Mouse (Mus musculus): ENCODE measurements around the gene Hip1r. TPM values are rescaled to one million over a fixed set of nuclear protein-coding genes. Genes with fewer than 3 reads are reported as not detected.

Hip1r gene
- total and polyA plus RNA-seq, 3 experiments = 16.6 to 31.6 TPM; not detected in 1

GRCm38 (mm10) chr5:123975668-123976180 is 2.3 kb downstream of the Hip1r start:
- Histone ChIP-seq H3K79me2 (ENCODE audit: control insufficient read depth, insufficient read depth, low read length, poor library complexity) (peaks cover 10% of the 10 kb centered on the region), H3K9me3 (replicated peaks; ENCODE audit: insufficient read depth, low read length) (no peaks in the 10 kb centered on the region), H3K27ac (ENCODE audit: control insufficient read depth, low read depth, low read length) (no peak overlapping the region), H3K4me3 (ENCODE audit: control insufficient read depth in 1 of 2, insufficient read depth in 1 of 2, low read depth in 2 of 2, low read length in 2 of 2) (no peak overlapping the region), H3K4me1 (ENCODE audit: control insufficient read depth in 1 of 2, insufficient read depth in 2 of 2, low read length in 2 of 2) (peaks cover 0 to 6% of the 10 kb centered on the region in 2 experiments; a peak in 2 of 4 replicates), H3K36me3 (ENCODE audit: control insufficient read depth in 1 of 2, insufficient read depth in 2 of 2, low read length in 2 of 2) (no peaks in the 10 kb centered on the region; a peak in 1 of 4 replicates), H3K27me3 (ENCODE audit: control insufficient read depth in 1 of 2, insufficient read depth in 2 of 2, low read length in 2 of 2) (no peaks in the 10 kb centered on the region), H3K9ac (ENCODE audit: control insufficient read depth, low read depth, low read length, poor library complexity, severe bottlenecking) (no peak overlapping the region)
- no peak for DNase-seq (ENCODE audit: low read depth, low spot score)
- TF ChIP-seq MAZ (IDR thresholded peaks at IDR 0.05; ENCODE audit: low read depth, low read length) (no peak), MXI1 (IDR thresholded peaks at IDR 0.05; ENCODE audit: low read depth, low read length) (no peak), MEF2A (IDR thresholded peaks at IDR 0.05; ENCODE audit: extremely low read depth, insufficient replicate concordance, low read depth, low read length, poor library complexity, severe bottlenecking) (no peak), TBP (IDR thresholded peaks at IDR 0.05; ENCODE audit: low read depth, low read length) (no peak), ELF1 (IDR thresholded peaks at IDR 0.05; ENCODE audit: low read depth, low read length) (no peak), SMC3 (IDR thresholded peaks at IDR 0.05; ENCODE audit: low read depth, low read length) (no peak)

GRCm38 (mm10) chr5:123977231-123977630 is 3.8 kb downstream of the Hip1r start:
- no peak overlapping the region for H3K4me3 ChIP-seq (ENCODE audit: control insufficient read depth in 1 of 2, insufficient read depth in 1 of 2, low read depth in 2 of 2, low read length in 2 of 2)
- no peak overlapping the region for H3K27ac ChIP-seq (ENCODE audit: control insufficient read depth, low read depth, low read length)
- H3K36me3 ChIP-seq (ENCODE audit: control insufficient read depth in 1 of 2, insufficient read depth in 2 of 2, low read length in 2 of 2) = no peaks in the 10 kb centered on the region; a peak in 1 of 4 replicates
- DNase-seq (ENCODE audit: low read depth, low spot score) = no peak
- no peak overlapping the region for H3K9ac ChIP-seq (ENCODE audit: control insufficient read depth, low read depth, low read length, poor library complexity, severe bottlenecking)
- no peaks in the 10 kb centered on the region for H3K9me3 ChIP-seq (replicated peaks; ENCODE audit: insufficient read depth, low read length)
- H3K4me1 ChIP-seq (ENCODE audit: control insufficient read depth in 1 of 2, insufficient read depth in 2 of 2, low read length in 2 of 2) = peaks cover 0 to 6% of the 10 kb centered on the region in 2 experiments; a peak in 2 of 4 replicates
- no peaks in the 10 kb centered on the region for H3K27me3 ChIP-seq (ENCODE audit: control insufficient read depth in 1 of 2, insufficient read depth in 2 of 2, low read length in 2 of 2)
- H3K79me2 ChIP-seq (ENCODE audit: control insufficient read depth, insufficient read depth, low read length, poor library complexity) = peaks cover 10% of the 10 kb centered on the region
- TF ChIP-seq NELFE (IDR thresholded peaks at IDR 0.05; ENCODE audit: low read depth, low read length) (no peak), RCOR1 (IDR thresholded peaks at IDR 0.05; ENCODE audit: low read depth, low read length) (no peak), ELF1 (IDR thresholded peaks at IDR 0.05; ENCODE audit: low read depth, low read length) (no peak), POLR2AphosphoS5 (IDR thresholded peaks at IDR 0.05; ENCODE audit: borderline replicate concordance, low read depth, low read length) (no peak), NRF1 (IDR thresholded peaks at IDR 0.05; ENCODE audit: insufficient read depth, low read depth, low read length, poor library complexity, severe bottlenecking) (no peak), ZNF384 (IDR thresholded peaks at IDR 0.05; ENCODE audit: low read depth, low read length) (no peak), KAT2A (conservative IDR thresholded peaks at IDR 0.05; ENCODE audit: low read depth, low read length) (no peak), MYC (IDR thresholded peaks at IDR 0.05; ENCODE audit: low read depth, low read length) (no peak), E2F4 (IDR thresholded peaks at IDR 0.05; ENCODE audit: borderline replicate concordance, low read depth, low read length) (no peak)

Data from MEL (cell line).